Mouse (Mus musculus): Measurements from ENCODE around the gene Mitf. TPM values are rescaled to one million over a fixed set of nuclear protein-coding genes. Genes with fewer than 3 reads are reported as not detected.

Gene Mitf
- polyA plus RNA-seq, 1 experiment: 6.1 TPM

DNA sequence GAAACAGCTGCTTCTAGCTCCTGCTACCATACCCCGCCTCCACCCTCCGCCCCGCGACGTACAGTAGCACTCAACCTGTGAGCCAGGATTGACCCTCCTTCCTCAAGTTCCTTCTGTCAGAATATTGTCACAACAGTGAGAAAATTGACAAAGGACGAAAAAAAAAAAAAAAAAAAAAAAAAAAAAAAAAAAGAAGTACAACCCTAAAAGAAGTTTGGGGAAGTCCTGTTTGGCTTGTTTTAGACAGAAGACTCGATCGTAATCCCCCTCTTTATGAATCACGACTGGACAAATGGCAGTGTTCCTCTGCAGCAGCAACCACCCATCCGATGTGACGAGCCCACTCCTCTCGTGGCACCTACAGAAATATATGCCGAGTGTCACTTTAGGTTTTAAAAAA is 255.0 kb downstream of the Mitf start:
- Histone ChIP-seq H3K4me3 (replicated peaks; ENCODE audit: extremely low read depth, low read depth, low read length) (no peak overlapping the region), H3K4me1 (ENCODE audit: control insufficient read depth, insufficient read depth, low read length) (no peaks in the 10 kb centered on the region)
- TF ChIP-seq CTCF (IDR thresholded peaks at IDR 0.05; ENCODE audit: insufficient read depth, low read length) (no peak), POLR2A (IDR thresholded peaks at IDR 0.05; ENCODE audit: borderline replicate concordance, extremely low read depth, low read depth, low read length) (no peak)
- 81% methylated on average over 13 of the region's 13 CpGs for WGBS
- DNase-seq: no peak

DNA sequence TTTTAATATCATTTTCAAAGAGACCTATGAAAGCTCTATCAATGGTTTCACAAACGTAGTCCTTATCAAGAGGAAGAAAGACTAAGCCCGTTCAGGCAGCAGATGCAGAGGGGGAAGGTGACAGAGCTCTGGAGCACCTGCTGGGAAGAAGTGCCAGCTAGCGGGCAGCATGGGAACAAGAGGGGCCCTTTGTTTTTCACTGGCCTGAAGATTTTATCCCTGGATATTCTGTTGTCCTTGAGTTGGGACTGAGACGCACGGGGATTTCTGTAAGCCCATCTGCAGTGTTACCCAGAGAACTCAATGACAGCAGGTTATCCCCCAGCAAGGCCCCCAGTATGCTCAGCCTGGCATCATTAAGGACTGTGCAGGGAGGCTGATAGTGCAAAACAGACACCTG is 258.1 kb downstream of the Mitf start:
- TF ChIP-seq CTCF (IDR thresholded peaks at IDR 0.05; ENCODE audit: insufficient read depth, low read length): no peak
- TF ChIP-seq POLR2A (IDR thresholded peaks at IDR 0.05; ENCODE audit: borderline replicate concordance, extremely low read depth, low read depth, low read length): no peak
- Histone ChIP-seq H3K4me3 (replicated peaks; ENCODE audit: extremely low read depth, low read depth, low read length) (no peak overlapping the region), H3K4me1 (ENCODE audit: control insufficient read depth, insufficient read depth, low read length) (no peaks in the 10 kb centered on the region)
- no peak for DNase-seq
- WGBS: 38% methylated on average over 5 of the region's 5 CpGs

DNA sequence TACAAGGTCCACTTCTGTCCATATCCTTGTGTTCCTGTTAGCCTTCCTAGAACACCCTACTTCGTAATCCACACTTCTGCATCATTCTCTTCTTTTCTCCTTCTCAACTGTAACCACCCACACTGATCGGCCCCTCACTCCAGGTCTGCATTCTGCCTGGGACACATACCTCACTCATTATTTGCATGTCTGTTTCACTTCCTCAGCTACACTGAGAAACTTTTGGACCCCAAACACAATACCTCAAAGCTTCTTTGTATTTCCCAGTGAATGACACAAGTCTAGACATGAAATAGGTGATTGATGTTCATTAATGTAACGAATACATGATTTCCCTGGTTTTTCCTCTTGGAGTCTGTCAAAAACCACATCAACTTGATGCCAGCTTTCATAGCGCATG is 259.6 kb downstream of the Mitf start:
- TF ChIP-seq POLR2A (IDR thresholded peaks at IDR 0.05; ENCODE audit: borderline replicate concordance, extremely low read depth, low read depth, low read length) (no peak), CTCF (IDR thresholded peaks at IDR 0.05; ENCODE audit: insufficient read depth, low read length) (no peak)
- 75% methylated on average over 4 of the region's 4 CpGs for WGBS
- DNase-seq: no peak
- Histone ChIP-seq H3K4me1 (ENCODE audit: control insufficient read depth, insufficient read depth, low read length) (no peaks in the 10 kb centered on the region), H3K4me3 (replicated peaks; ENCODE audit: extremely low read depth, low read depth, low read length) (no peak overlapping the region)

Other genes with a start within 250 kb of the Mitf start
- gene Frmd4b, start 189.5 kb upstream of the Mitf start, polyA plus RNA-seq (2012; rRNA removed): 15.3 and 22.3 TPM in 2 replicates